Mouse (Mus musculus) hindbrain, embryonic 14.5 days (tissue): ENCODE data around the gene Rad51b. TPM values are rescaled to one million over a fixed set of nuclear protein-coding genes. Genes with fewer than 3 reads are reported as not detected.

Experiments used
- ATAC-seq: fragments of 200-750 bp; cut with Nextera tagmentation; 2 replicates; pipeline ENCODE4 v1.8.0; 2017; ENCODE audit warnings: moderate number of reproducible peaks, mild to moderate bottlenecking, moderate TSS enrichment, moderate library complexity; ENCODE audit not compliant: low FRiP score
- DNase-seq: peaks from one replicate; pipeline ENCODE4 v3.0.0-alpha.2; 2015; ENCODE audit warnings: low spot score
- H3K27ac ChIP-seq: fragments of 300-500 bp; sonication (generic); 2 replicates; pipeline ENCODE4 v1.5.1; 2014; ENCODE audit warnings: mild to moderate bottlenecking, moderate library complexity
- H3K27me3 ChIP-seq: fragments of 300-500 bp; sonication (generic); 2 replicates; pipeline ENCODE4 v1.6.1; 2014; ENCODE audit warnings: mild to moderate bottlenecking, low read length, mixed read lengths; ENCODE audit not compliant: control insufficient read depth, insufficient read depth
- H3K36me3 ChIP-seq: fragments of 300-500 bp; sonication (generic); replicated peaks from 2 replicates; pipeline ENCODE4 v1.6.1; 2014; ENCODE audit not compliant: control insufficient read depth, insufficient read depth
- H3K4me1 ChIP-seq: fragments of 300-500 bp; sonication (generic); replicated peaks from 2 replicates; pipeline ENCODE4 v1.6.1; 2014; ENCODE audit warnings: antibody characterized with exemption, low read length, mixed read lengths; ENCODE audit not compliant: control insufficient read depth, insufficient read depth
- H3K4me2 ChIP-seq: fragments of 300-500 bp; sonication (generic); replicated peaks from 2 replicates; pipeline ENCODE4 v1.6.1; 2014; ENCODE audit warnings: mild to moderate bottlenecking, moderate library complexity
- H3K4me3 ChIP-seq: fragments of 300-500 bp; sonication (generic); replicated peaks from 2 replicates; pipeline ENCODE4 v1.5.1; 2014; ENCODE audit warnings: mild to moderate bottlenecking, low read length
- H3K9ac ChIP-seq: fragments of 300-500 bp; sonication (generic); 2 replicates; pipeline ENCODE4 v1.6.1; 2014
- H3K9me3 ChIP-seq: fragments of 300-500 bp; sonication (generic); 2 replicates; pipeline ENCODE4 v1.6.1; 2016; ENCODE audit warnings: low read length; ENCODE audit not compliant: control insufficient read depth
- WGBS: fragments of 180-500 bp; shearing (Covaris S2); extraction: QIAGEN DNeasy Blood & Tissue Kit; methylation state at CpG from one replicate; pipeline ENCODE4 v1.1.7; 2014; 5-methylcytosine and 5-hydroxymethylcytosine counted together
- polyA plus RNA-seq: library from polyadenylated mRNA; unstranded; fragments of >200 nt; fragmentation: Nextera tagmentation; extraction: Ambion mirVana; gene quantifications from 2 replicates; pipeline ENCODE4 v1.2.1, GENCODE M21; 2014

Gene Rad51b
- polyA plus RNA-seq, 1 experiment from 2014 or later = 1.5 TPM

DNA sequence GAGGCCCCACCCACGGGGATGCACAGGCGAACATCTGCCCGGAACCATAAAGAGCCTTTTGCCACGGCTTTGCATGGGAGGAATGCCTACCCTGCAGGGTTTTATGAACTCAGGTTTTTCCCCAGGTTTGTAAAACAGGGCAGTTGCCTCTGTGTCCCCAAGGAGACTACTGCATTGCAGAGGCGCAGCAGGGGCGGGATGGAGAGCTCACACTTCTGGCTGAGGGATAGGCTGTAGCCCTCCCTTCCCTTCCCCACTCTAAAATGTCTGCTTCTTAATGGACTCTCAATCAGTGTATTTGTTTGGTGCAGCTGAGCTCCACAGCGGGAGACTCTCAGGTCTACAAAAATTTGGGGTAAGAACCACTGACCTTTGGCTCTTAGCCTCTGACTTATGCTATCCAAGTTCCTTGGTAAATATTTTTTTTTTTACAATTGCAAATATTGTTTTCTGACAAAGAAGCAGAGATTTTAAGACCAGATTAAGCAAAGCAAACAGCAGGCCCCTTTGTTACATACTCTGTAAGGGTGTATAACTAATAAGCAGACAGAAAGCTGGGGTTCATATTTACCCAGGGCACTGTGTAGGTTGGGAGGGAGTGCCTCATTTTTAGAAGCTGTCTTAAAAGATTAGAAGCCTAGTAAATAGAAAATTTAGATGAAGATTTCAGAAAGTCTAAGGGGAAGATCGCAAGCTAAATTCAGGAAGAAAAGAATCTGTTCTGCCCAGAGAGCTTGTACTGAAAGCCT is 507.9 kb downstream of the Rad51b start:
- no peak overlapping the region for H3K9ac ChIP-seq
- no peaks in the 10 kb centered on the region for H3K27me3 ChIP-seq
- peaks cover 16% of the 10 kb centered on the region for H3K4me1 ChIP-seq
- no peaks in the 10 kb centered on the region for H3K36me3 ChIP-seq
- WGBS = 15% methylated on average over 8 of the region's 8 CpGs
- no peak overlapping the region for H3K4me2 ChIP-seq
- no peak overlapping the region for H3K27ac ChIP-seq
- DNase-seq (no peak), ATAC-seq (no peak)
- no peaks in the 10 kb centered on the region for H3K9me3 ChIP-seq
- H3K4me3 ChIP-seq = no peak overlapping the region

DNA sequence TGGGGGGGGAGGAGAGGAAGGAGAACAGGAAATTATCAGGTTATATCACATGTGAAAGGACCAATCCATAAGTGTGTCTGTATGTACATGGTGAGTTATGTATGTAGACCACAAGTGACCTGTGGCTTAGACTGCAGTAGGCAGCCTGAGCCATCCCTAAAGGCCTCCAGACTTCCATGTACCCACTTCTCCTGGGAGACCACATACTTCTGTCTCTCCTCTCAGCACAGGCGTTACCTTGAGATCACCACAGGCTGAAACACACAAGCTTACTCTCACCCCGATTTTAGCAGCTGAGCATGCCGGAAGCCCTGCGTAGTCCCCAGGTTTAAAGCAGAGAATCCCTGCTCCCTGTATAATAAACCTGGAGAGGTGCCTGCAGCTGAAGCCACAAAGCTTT is 509.9 kb downstream of the Rad51b start:
- ATAC-seq = 0 out of 2 replicates have a peak, but pooled peaks have one; percentile 31

DNA sequence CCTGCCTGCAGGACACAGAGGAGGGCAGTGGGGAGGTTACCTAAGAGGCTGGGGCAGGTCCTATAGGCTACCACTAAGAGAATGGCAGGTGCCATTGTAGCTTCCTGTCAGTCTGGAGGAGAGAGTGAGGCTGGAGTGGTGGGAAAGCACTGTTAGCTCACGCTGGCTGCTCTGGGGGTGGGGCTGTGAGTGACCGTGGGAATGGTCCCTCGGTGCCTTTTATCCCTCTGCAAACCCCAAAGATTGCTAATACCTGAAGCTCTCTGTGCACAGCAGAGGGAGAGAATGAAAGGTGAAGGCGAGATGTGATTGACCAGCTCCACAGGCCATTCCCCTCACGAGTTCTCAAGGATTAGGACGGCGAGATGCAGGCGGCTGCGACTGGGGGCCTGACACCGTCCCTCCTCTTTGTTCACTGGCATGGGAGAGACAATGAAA is 510.3 kb downstream of the Rad51b start:
- no peaks in the 10 kb centered on the region for H3K9me3 ChIP-seq
- 5% methylated on average over 10 of the region's 10 CpGs for WGBS
- no peaks in the 10 kb centered on the region for H3K27me3 ChIP-seq
- H3K4me1 ChIP-seq = peaks cover 16% of the 10 kb centered on the region
- 0 out of 2 replicates have a peak overlapping the region, but pooled peaks have one; percentile 0 for H3K9ac ChIP-seq
- ATAC-seq = peak; percentile 46; the same call in 1 of the 2 replicates
- no peak overlapping the region for H3K4me3 ChIP-seq
- peak overlapping the region; percentile 11; the same call in 1 of the 2 replicates for H3K27ac ChIP-seq
- H3K36me3 ChIP-seq = no peaks in the 10 kb centered on the region
- H3K4me2 ChIP-seq = no peak overlapping the region
- no peak for DNase-seq

More for the DNA sequence above, 509.9 kb downstream of the Rad51b start:
- H3K4me3 ChIP-seq = no peak overlapping the region
- H3K9ac ChIP-seq = 0 out of 2 replicates have a peak overlapping the region, but pooled peaks have one; percentile 0
- 30% methylated on average over 4 of the region's 4 CpGs for WGBS
- H3K4me1 ChIP-seq = peaks cover 16% of the 10 kb centered on the region
- H3K36me3 ChIP-seq = no peaks in the 10 kb centered on the region
- no peak overlapping the region for H3K4me2 ChIP-seq
- H3K27me3 ChIP-seq = no peaks in the 10 kb centered on the region
- DNase-seq = no peak
- H3K9me3 ChIP-seq = no peaks in the 10 kb centered on the region
- peak overlapping the region; percentile 11; the same call in 1 of the 2 replicates for H3K27ac ChIP-seq

GRCm38 (mm10) chr12:79807938-79808401 is 510.9 kb downstream of the Rad51b start:
- peaks cover 16% of the 10 kb centered on the region for H3K4me1 ChIP-seq
- ATAC-seq (no peak), DNase-seq (no peak)
- WGBS = 19% methylated on average over 8 of the region's 8 CpGs
- H3K27me3 ChIP-seq = no peaks in the 10 kb centered on the region
- no peaks in the 10 kb centered on the region for H3K36me3 ChIP-seq
- no peak overlapping the region for H3K4me3 ChIP-seq
- H3K9ac ChIP-seq = 0 out of 2 replicates have a peak overlapping the region, but pooled peaks have one; percentile 0
- H3K9me3 ChIP-seq = no peaks in the 10 kb centered on the region
- no peak overlapping the region for H3K27ac ChIP-seq
- no peak overlapping the region for H3K4me2 ChIP-seq

- H3K27me3 ChIP-seq = no peaks in the 10 kb centered on the region
- ATAC-seq = no peak
- WGBS = 48% methylated on average over 18 of the region's 18 CpGs
- no peak overlapping the region for H3K9ac ChIP-seq
- no peaks in the 10 kb centered on the region for H3K36me3 ChIP-seq
- no peak overlapping the region for H3K4me3 ChIP-seq
- peaks cover 19% of the 10 kb centered on the region for H3K4me1 ChIP-seq
- H3K4me2 ChIP-seq = no peak overlapping the region
- no peak for DNase-seq
- no peaks in the 10 kb centered on the region for H3K9me3 ChIP-seq
- H3K27ac ChIP-seq = no peak overlapping the region
These were observed 511.6 kb downstream of the Rad51b start for GRCm38 (mm10) chr12:79808426-79809398.

DNA sequence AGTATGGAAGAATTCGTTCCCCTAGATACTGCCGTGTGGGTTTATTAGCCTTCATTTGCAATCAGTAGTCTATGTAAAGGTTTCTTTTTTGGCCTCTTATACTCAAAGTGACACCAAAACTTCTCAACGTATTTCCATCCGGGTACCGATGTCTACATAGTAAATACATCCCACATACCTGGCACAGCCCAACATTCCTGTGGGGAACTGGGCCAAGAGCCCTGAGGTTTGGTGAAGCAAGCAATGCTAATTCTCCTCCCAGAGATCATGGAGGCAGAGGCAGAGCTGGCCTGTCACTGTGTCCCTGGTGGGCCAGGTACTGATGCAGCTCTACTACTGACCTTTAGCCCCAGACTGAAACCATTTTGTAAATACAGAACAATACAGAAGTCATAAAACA is 512.4 kb downstream of the Rad51b start:
- ATAC-seq (no peak), DNase-seq (no peak)
- Histone ChIP-seq H3K4me1 (peaks cover 27% of the 10 kb centered on the region), H3K4me3 (no peak overlapping the region), H3K9me3 (no peaks in the 10 kb centered on the region), H3K36me3 (no peaks in the 10 kb centered on the region), H3K4me2 (no peak overlapping the region), H3K27ac (no peak overlapping the region), H3K27me3 (no peaks in the 10 kb centered on the region), H3K9ac (no peak overlapping the region)
- 85% methylated on average over 5 of the region's 5 CpGs for WGBS

GRCm38 (mm10) chr12:79812422-79812821 is 515.3 kb downstream of the Rad51b start:
- H3K9me3 ChIP-seq = no peaks in the 10 kb centered on the region
- no peak overlapping the region for H3K4me2 ChIP-seq
- peaks cover 18% of the 10 kb centered on the region for H3K4me1 ChIP-seq
- ATAC-seq (no peak), DNase-seq (no peak)
- 23% methylated on average over 8 of the region's 8 CpGs for WGBS
- no peaks in the 10 kb centered on the region for H3K36me3 ChIP-seq
- no peaks in the 10 kb centered on the region for H3K27me3 ChIP-seq
- H3K27ac ChIP-seq = no peak overlapping the region
- H3K4me3 ChIP-seq = no peak overlapping the region
- H3K9ac ChIP-seq = no peak overlapping the region

GRCm38 (mm10) chr12:79812838-79813563 is 515.9 kb downstream of the Rad51b start:
- H3K4me2 ChIP-seq = no peak overlapping the region
- H3K27me3 ChIP-seq = no peaks in the 10 kb centered on the region
- H3K27ac ChIP-seq = no peak overlapping the region
- no peaks in the 10 kb centered on the region for H3K9me3 ChIP-seq
- peaks cover 15% of the 10 kb centered on the region for H3K4me1 ChIP-seq
- H3K36me3 ChIP-seq = no peaks in the 10 kb centered on the region
- 19% methylated on average over 18 of the region's 18 CpGs for WGBS
- H3K4me3 ChIP-seq = no peak overlapping the region
- no peak overlapping the region for H3K9ac ChIP-seq
- ATAC-seq (no peak), DNase-seq (no peak)
